Mouse (Mus musculus) megakaryocyte, embryonic 14.5 days (primary cell): ENCODE data around the gene Cox18. TPM values are rescaled to one million over a fixed set of nuclear protein-coding genes. Genes with fewer than 3 reads are reported as not detected.
A peak's percentile ranks its signal among the peaks of the same experiment; 100 is the strongest.

Experiments used
- H3K27me3 ChIP-seq: replicated peaks from 2 replicates; pipeline ENCODE3; 2012; ENCODE audit warnings: inconsistent platforms
- H3K36me3 ChIP-seq: replicated peaks from 2 replicates; pipeline ENCODE3; 2012; ENCODE audit warnings: low read length, inconsistent platforms, mixed read lengths
- H3K4me1 ChIP-seq: 2 replicates; pipeline ENCODE4 v1.6.1; 2012; ENCODE audit warnings: inconsistent platforms
- H3K4me3 ChIP-seq: replicated peaks from 2 replicates; pipeline ENCODE3; 2012; ENCODE audit warnings: moderate library complexity, mild to moderate bottlenecking, inconsistent platforms
- H3K9me3 ChIP-seq: 2 replicates; pipeline ENCODE4 v1.6.1; 2012; ENCODE audit warnings: inconsistent platforms
- FLI1 ChIP-seq: IDR thresholded peaks from 2 replicates; pipeline ENCODE4 v1.6.1; 2012; ENCODE audit warnings: low read length, inconsistent platforms, mixed read lengths
- GATA1 ChIP-seq: IDR thresholded peaks from 3 replicates; pipeline ENCODE4 v1.6.1; 2012; ENCODE audit warnings: mixed read lengths, low read length, inconsistent platforms, borderline replicate concordance
- polyA plus RNA-seq: library from polyadenylated mRNA; stranded (reverse); fragments of >175 nt; gene quantifications from 2 replicates; pipeline ENCODE4 v1.2.3, GENCODE M21; 2012; ENCODE audit warnings: low replicate concordance; ENCODE audit not compliant: insufficient read depth

Cox18 gene
- polyA plus RNA-seq, 1 experiment: 39.0 TPM

- no peaks in the 10 kb centered on the region for H3K9me3 ChIP-seq
- no peak overlapping the region for H3K4me3 ChIP-seq
- H3K4me1 ChIP-seq: peaks cover 31% of the 10 kb centered on the region
- no peaks in the 10 kb centered on the region for H3K27me3 ChIP-seq
- TF ChIP-seq GATA1 (no peak), FLI1 (no peak)
- H3K36me3 ChIP-seq: peaks cover 68% of the 10 kb centered on the region
These were observed 2.9 kb upstream of the Cox18 start for GRCm38 (mm10) chr5:90226696-90227095.

GRCm38 (mm10) chr5:90224730-90225129 lies 929 bp upstream of the Cox18 start:
- peaks cover 68% of the 10 kb centered on the region for H3K36me3 ChIP-seq
- no peaks in the 10 kb centered on the region for H3K27me3 ChIP-seq
- TF ChIP-seq FLI1: no peak
- no peak for TF ChIP-seq GATA1
- no peaks in the 10 kb centered on the region for H3K9me3 ChIP-seq
- H3K4me3 ChIP-seq: peak overlapping the region; percentile 77
- peaks cover 32% of the 10 kb centered on the region for H3K4me1 ChIP-seq

- Histone ChIP-seq H3K4me3 (peak overlapping the region; percentile 100), H3K27me3 (no peaks in the 10 kb centered on the region), H3K36me3 (peaks cover 67% of the 10 kb centered on the region), H3K9me3 (no peaks in the 10 kb centered on the region), H3K4me1 (peaks cover 32% of the 10 kb centered on the region)
- TF ChIP-seq GATA1: no peak
- no peak for TF ChIP-seq FLI1
These were observed 864 bp downstream of the Cox18 start for GRCm38 (mm10) chr5:90222937-90223336.

GRCm38 (mm10) chr5:90217791-90218190 lies 6.0 kb downstream of the Cox18 start:
- Histone ChIP-seq H3K4me3 (no peak overlapping the region), H3K27me3 (no peaks in the 10 kb centered on the region), H3K36me3 (peaks cover 90% of the 10 kb centered on the region), H3K4me1 (peaks cover 12% of the 10 kb centered on the region), H3K9me3 (peaks cover 3% of the 10 kb centered on the region; the same call in 1 of the 2 replicates)
- TF ChIP-seq GATA1: no peak
- TF ChIP-seq FLI1: no peak

- H3K27me3 ChIP-seq: no peaks in the 10 kb centered on the region
- peaks cover 7% of the 10 kb centered on the region for H3K4me1 ChIP-seq
- H3K4me3 ChIP-seq: no peak overlapping the region
- peaks cover 88% of the 10 kb centered on the region for H3K36me3 ChIP-seq
- peaks cover 6% of the 10 kb centered on the region; the same call in 1 of the 2 replicates for H3K9me3 ChIP-seq
- TF ChIP-seq GATA1: no peak
These were observed 6.6 kb downstream of the Cox18 start for GRCm38 (mm10) chr5:90217226-90217625.

GRCm38 (mm10) chr5:90213356-90213755 lies 10.4 kb downstream of the Cox18 start:
- Histone ChIP-seq H3K36me3 (peaks cover 52% of the 10 kb centered on the region), H3K4me3 (no peak overlapping the region), H3K27me3 (no peaks in the 10 kb centered on the region), H3K4me1 (no peaks in the 10 kb centered on the region), H3K9me3 (peaks cover 6% of the 10 kb centered on the region; the same call in 1 of the 2 replicates)
- no peak for TF ChIP-seq GATA1
- TF ChIP-seq FLI1: no peak

- H3K36me3 ChIP-seq: no peaks in the 10 kb centered on the region
These were observed 20.6 kb downstream of the Cox18 start for GRCm38 (mm10) chr5:90203168-90203567.

GRCm38 (mm10) chr5:90202447-90203117 lies 21.2 kb downstream of the Cox18 start:
- no peaks in the 10 kb centered on the region for H3K4me1 ChIP-seq
- H3K36me3 ChIP-seq: no peaks in the 10 kb centered on the region
- TF ChIP-seq FLI1: no peak
- TF ChIP-seq GATA1: no peak
- H3K27me3 ChIP-seq: peaks cover 15% of the 10 kb centered on the region
- no peak overlapping the region for H3K4me3 ChIP-seq
- H3K9me3 ChIP-seq: no peaks in the 10 kb centered on the region

More at GRCm38 (mm10) chr5:90203168-90203567, 20.6 kb downstream of the Cox18 start:
- no peaks in the 10 kb centered on the region for H3K4me1 ChIP-seq
- TF ChIP-seq GATA1 (no peak), FLI1 (no peak)
- H3K9me3 ChIP-seq: no peaks in the 10 kb centered on the region
- H3K27me3 ChIP-seq: peaks cover 15% of the 10 kb centered on the region
- H3K4me3 ChIP-seq: no peak overlapping the region

- TF ChIP-seq GATA1 (no peak), FLI1 (no peak)
- H3K27me3 ChIP-seq: peaks cover 15% of the 10 kb centered on the region
- H3K4me3 ChIP-seq: no peak overlapping the region
- no peaks in the 10 kb centered on the region for H3K4me1 ChIP-seq
- H3K36me3 ChIP-seq: no peaks in the 10 kb centered on the region
- H3K9me3 ChIP-seq: no peaks in the 10 kb centered on the region
These were observed 23.7 kb downstream of the Cox18 start for GRCm38 (mm10) chr5:90199922-90200632.

GRCm38 (mm10) chr5:90194831-90195230 lies 29.0 kb downstream of the Cox18 start:
- H3K27me3 ChIP-seq: no peaks in the 10 kb centered on the region
- no peaks in the 10 kb centered on the region for H3K4me1 ChIP-seq
- no peaks in the 10 kb centered on the region for H3K36me3 ChIP-seq
- no peaks in the 10 kb centered on the region for H3K9me3 ChIP-seq
- H3K4me3 ChIP-seq: no peak overlapping the region
- TF ChIP-seq FLI1: no peak
- TF ChIP-seq GATA1: no peak
